Mouse (Mus musculus) lung, postnatal 0 days (tissue): Measurements from ENCODE around the gene Cnot2.

Experiments used
- CTCF ChIP-seq: IDR thresholded peaks from 2 replicates; pipeline ENCODE4 v1.5.1; 2016; ENCODE audit warnings: antibody characterized with exemption, mild to moderate bottlenecking
- EP300 ChIP-seq: IDR thresholded peaks from 2 replicates; pipeline ENCODE4 v1.6.1; 2016; ENCODE audit warnings: antibody characterized with exemption, mild to moderate bottlenecking, control low read depth

DNA sequence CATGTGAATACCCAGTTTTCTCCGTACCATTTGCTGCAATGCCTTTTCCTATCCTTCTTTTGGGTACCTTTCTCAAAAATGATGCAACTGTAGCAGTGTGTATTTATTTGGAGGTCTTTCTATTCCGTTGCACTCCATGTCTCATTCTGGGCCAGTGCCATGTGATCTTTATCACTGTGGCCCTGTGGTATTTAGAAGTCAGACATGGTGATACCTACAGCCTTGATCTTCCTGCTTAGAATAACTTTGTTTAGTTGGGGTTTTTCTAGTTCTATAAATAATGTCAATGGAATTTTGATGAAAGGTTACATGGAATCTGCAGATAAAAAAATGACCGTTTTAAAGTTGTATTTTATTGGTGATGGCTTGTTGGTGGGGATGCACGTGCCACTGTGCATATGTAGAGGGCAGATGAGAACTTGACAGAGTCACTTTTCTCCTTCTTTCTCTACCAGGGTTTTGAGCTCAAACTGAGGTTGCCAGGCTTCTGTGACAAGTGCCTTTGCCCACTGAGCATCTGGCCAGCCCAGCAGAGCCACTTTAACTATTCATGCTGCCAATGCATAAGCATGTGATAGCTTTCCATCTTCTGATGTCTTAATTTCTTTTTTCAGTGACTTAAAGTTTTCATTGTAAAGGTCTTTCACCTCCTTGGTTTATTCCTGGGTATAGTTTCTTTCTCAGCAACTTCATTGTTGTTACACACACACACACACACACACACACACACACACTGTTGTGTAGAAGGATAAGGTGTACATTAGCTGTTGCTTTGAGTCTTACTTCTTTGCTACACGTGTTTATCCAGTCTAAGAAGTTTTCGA, 23.0 kb upstream of the Cnot2 start:
- TF ChIP-seq EP300, result no peak
- TF ChIP-seq CTCF, result no peak
